Mouse (Mus musculus): ENCODE results near the gene Tecta.

Gene Tecta

GRCm38 (mm10) chr9:42387038-42387437 is 12.7 kb downstream of the Tecta start:
- no peak for DNase-seq (ENCODE audit: low read depth, low spot score)

GRCm38 (mm10) chr9:42385656-42386055 is 14.1 kb downstream of the Tecta start:
- DNase-seq (ENCODE audit: low read depth, low spot score): no peak

GRCm38 (mm10) chr9:42382628-42383347 is 16.9 kb downstream of the Tecta start:
- no peak for DNase-seq (ENCODE audit: low read depth, low spot score)

- DNase-seq (ENCODE audit: low read depth, low spot score): no peak
Measured at GRCm38 (mm10) chr9:42382063-42382462, 17.7 kb downstream of the Tecta start.

- DNase-seq (ENCODE audit: low read depth, low spot score): no peak
Measured at GRCm38 (mm10) chr9:42378071-42378470, 21.7 kb downstream of the Tecta start.

GRCm38 (mm10) chr9:42377656-42378055 is 22.1 kb downstream of the Tecta start:
- DNase-seq (ENCODE audit: low read depth, low spot score): no peak

- DNase-seq (ENCODE audit: low read depth, low spot score): no peak
Measured at GRCm38 (mm10) chr9:42371670-42372368, 27.9 kb downstream of the Tecta start.

GRCm38 (mm10) chr9:42357585-42357984 is 42.1 kb downstream of the Tecta start:
- peak; percentile 49 for DNase-seq (ENCODE audit: low read depth, low spot score)

DNA sequence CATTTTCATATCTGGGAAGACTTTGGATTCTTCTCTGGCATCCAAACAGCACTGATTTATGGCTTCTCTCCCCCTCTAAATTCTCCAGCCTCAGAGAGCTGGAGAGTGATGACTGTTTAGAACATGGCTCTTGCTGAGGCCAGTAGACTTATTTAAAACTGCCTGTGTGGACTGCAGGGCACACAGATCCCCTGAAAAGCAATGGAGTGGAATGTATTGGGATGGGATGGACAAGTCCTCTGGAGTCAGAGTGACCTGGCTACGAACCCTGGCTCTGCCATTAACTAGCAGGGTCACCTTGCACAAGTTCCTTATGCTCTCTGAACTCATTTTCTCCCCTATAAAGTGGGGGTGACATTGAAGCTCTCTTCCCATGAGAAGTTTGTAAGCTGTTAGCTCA is 44.9 kb downstream of the Tecta start:
- DNase-seq (ENCODE audit: low read depth, low spot score): peak; percentile 66

DNA sequence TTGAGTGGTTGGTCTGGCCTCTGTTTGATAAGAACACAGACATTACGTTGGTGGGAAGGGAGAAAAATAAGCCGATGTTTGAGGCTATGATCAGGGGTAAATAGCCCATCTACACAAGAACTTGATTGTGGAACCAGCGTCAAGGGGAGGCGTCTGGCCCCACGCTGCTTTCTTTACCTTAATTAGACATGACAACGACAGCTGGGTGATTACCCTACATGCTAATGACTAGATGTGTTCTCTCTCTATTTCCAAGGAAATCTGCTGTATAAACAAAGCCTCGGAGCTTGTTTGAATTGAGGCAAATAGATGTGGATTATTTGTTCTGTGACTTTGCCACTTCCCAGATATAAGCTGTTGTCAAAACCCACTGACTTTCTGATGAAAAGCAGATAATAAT is 49.9 kb downstream of the Tecta start:
- no peak for DNase-seq (ENCODE audit: low read depth, low spot score)

GRCm38 (mm10) chr9:42346297-42346696 is 53.4 kb downstream of the Tecta start:
- no peak for DNase-seq (ENCODE audit: low read depth, low spot score)

- DNase-seq (ENCODE audit: low read depth, low spot score): no peak
Measured at GRCm38 (mm10) chr9:42339151-42339550, 60.6 kb downstream of the Tecta start.

DNA sequence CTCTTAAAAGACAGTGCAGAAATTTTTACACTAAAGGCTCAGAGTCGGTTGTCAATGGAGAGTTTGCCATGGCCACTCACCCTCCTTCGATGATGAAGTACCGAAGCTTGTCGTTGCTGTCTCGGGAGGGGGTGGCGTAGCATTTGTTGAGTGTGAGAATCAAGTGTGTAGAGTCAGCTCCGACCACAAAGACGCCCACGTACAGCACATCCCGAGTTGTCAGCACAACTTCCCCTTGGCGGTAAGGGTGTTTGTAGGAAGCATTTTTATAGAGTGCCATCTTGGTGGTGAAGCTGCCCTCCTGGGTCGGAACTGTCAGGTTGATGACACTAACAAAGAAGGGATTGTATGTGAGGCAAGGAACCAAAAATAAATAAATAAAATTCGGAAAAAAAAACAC is 62.7 kb downstream of the Tecta start:
- DNase-seq (ENCODE audit: low read depth, low spot score): no peak

- no peak for DNase-seq (ENCODE audit: low read depth, low spot score)
Measured at GRCm38 (mm10) chr9:42336575-42336974, 63.2 kb downstream of the Tecta start.

GRCm38 (mm10) chr9:42334885-42335284 is 64.8 kb downstream of the Tecta start:
- no peak for DNase-seq (ENCODE audit: low read depth, low spot score)

- DNase-seq (ENCODE audit: low read depth, low spot score): no peak
Measured at GRCm38 (mm10) chr9:42332692-42333091, 67.0 kb downstream of the Tecta start.

DNA sequence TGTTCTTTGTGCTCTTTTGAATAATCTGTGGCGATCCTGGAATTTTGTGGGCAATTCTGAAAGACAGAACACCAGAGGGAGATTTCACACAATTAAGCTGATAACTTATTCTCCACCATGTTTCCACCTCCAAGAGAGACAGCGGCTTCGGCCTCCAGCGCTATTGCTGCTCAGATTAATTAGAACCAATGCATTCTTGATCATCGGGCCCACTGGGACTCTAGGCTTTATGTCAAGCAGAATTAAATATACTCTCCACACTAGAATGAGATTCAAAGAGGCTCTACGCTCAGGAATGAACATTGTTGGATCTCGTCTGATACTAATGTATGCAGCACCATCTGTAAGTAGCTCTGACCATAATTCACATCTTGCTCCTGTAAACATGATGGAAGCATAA is 68.4 kb downstream of the Tecta start:
- no peak for DNase-seq (ENCODE audit: low read depth, low spot score)

DNA sequence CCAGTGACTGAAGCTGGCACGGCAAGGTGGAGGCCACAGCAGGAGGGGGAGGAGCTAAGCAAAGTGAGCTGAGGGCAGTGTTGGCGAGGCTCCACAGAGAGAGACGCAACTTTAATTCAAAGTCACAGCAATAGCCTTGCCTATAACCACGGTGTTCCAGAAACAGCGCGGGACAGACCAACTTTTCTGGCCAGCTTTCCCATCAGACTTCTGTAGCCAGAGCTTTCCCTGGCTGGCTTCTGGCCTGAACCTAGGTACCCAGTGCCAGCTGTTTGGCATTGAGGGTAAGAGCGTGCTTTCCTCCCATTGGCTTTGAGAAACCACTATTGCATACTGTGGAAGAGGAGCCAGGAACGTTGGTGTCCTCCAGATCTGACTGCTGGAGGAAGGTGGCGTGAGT is 70.0 kb downstream of the Tecta start:
- DNase-seq (ENCODE audit: low read depth, low spot score): no peak

DNA sequence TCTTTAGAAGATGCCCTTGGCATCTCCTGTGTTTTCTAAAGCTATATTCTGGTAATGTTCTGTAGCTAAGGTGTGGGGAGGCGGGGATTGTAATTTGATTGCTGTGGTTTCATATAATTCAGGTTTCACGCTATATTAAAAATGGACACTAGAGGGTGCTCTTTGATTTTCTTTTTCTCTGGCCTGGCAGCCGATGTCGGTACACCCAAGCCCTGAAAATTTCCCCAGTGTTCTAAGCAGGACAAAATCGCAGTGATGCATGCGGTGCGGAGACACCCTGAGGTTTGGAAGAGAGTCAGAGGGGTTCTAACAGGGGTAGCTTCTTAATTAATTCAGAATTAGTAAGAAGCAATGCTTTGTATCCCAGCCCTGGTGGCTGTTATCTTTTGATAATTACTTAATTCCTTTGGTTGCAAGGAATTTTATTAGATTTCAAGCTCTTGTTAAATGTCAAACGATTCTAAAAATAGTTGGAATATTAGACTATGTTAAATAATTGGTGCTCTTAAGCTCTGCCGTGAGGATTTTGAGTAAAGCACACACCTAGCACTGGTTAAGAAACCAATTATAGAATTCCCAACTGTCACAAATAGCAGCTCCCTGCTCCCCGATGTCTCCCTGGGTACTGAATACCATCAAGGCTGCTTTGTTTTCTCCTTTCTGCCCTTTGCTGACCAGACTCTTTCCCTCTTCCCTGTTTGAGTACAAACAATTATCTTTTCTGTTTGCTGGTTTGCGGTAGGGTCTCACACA is 72.9 kb downstream of the Tecta start:
- DNase-seq (ENCODE audit: low read depth, low spot score): peak; percentile 60

DNA sequence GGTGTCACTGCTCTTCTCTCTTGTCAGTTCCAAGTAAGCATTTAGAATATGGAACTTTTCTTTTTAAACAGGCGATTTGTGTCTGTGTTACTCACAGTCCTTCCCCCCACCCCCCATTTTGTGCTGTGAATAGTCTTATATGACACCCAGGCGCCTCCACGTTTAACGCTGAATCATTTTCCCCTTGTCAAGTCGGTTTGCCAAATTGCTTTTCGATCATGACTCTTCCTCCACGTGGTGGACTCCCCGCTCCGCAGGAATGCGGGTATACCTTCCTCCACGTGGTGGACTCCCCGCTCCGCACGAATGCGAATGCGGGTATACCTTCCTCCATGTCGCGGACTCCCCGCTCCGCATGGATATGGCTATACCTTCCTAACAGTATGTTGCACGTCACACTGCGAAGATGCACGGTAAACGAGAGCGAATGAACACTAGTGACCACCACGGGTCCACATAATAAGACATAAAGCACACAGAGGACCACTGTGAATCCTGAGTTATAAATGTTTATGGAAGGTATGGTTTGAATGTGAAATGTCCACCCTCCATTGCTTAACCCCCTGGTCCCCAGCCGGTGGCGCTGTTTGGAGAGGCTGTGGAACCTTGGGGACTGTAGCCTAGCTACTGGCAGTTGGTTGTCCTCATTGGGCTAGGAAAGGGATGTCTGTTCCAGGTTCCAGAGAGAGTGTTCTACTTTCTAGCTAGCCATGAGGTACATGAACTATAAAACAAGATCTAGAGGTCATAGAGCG is 74.9 kb downstream of the Tecta start:
- no peak for DNase-seq (ENCODE audit: low read depth, low spot score)

GRCm38 (mm10) chr9:42323238-42323637 is 76.5 kb downstream of the Tecta start:
- DNase-seq (ENCODE audit: low read depth, low spot score): no peak

GRCm38 (mm10) chr9:42321442-42321841 is 78.3 kb downstream of the Tecta start:
- no peak for DNase-seq (ENCODE audit: low read depth, low spot score)

Measured in mesoderm, embryonic 11.5 days (tissue).